Mouse (Mus musculus) MEL (cell line): ENCODE results near the gene Rassf1. TPM values are rescaled to one million over a fixed set of nuclear protein-coding genes. Genes with fewer than 3 reads are reported as not detected.

Source experiments
- DNase-seq: peaks from one replicate; pipeline ENCODE4 v3.0.0; 2011; ENCODE audit warnings: low read depth, low spot score
- H3K27ac ChIP-seq: 2 replicates; pipeline ENCODE4 v1.5.1; 2012; ENCODE audit warnings: low read depth, mild to moderate bottlenecking, control low read depth, low read length, moderate library complexity; ENCODE audit not compliant: control insufficient read depth
- H3K27me3 ChIP-seq, 2 experiments: fragments of 150-350 bp in 1 of 2; sonication (generic) in 1 of 2; 2 replicates each; pipeline ENCODE4 v1.6.1; 2012; ENCODE audit warnings: low read length in 2 of 2, mild to moderate bottlenecking in 2 of 2, improper control_type of control experiment in 1 of 2, moderate library complexity in 1 of 2; ENCODE audit not compliant: insufficient read depth in 2 of 2, control insufficient read depth in 1 of 2
- H3K36me3 ChIP-seq, 2 experiments: 2 replicates each; pipeline ENCODE4 v1.6.1; 2012 to 2014; ENCODE audit warnings: low read length in 2 of 2, improper control_type of control experiment in 1 of 2, inconsistent platforms in 1 of 2, mild to moderate bottlenecking in 1 of 2; ENCODE audit not compliant: insufficient read depth in 2 of 2, control insufficient read depth in 1 of 2
- H3K4me1 ChIP-seq, 2 experiments: fragments of 150-350 bp in 1 of 2; sonication (generic) in 1 of 2; 2 replicates each; pipeline ENCODE4 v1.6.1; 2012; ENCODE audit warnings: low read length in 2 of 2, improper control_type of control experiment in 1 of 2, mild to moderate bottlenecking in 1 of 2; ENCODE audit not compliant: insufficient read depth in 2 of 2, control insufficient read depth in 1 of 2
- H3K4me3 ChIP-seq, 2 experiments: fragments of 150-350 bp in 1 of 2; sonication (generic) in 1 of 2; 2 replicates each; pipeline ENCODE4 v1.5.1; 2012; ENCODE audit warnings: low read depth in 2 of 2, low read length in 2 of 2, mild to moderate bottlenecking in 2 of 2, moderate library complexity in 2 of 2, control low read depth in 1 of 2, improper control_type of control experiment in 1 of 2; ENCODE audit not compliant: control insufficient read depth in 1 of 2, insufficient read depth in 1 of 2
- H3K79me2 ChIP-seq: 2 replicates; pipeline ENCODE4 v1.6.1; 2012; ENCODE audit warnings: mild to moderate bottlenecking, low read length, moderate library complexity; ENCODE audit not compliant: control insufficient read depth, poor library complexity, insufficient read depth
- H3K9ac ChIP-seq: 2 replicates; pipeline ENCODE4 v1.6.1; 2012; ENCODE audit warnings: low read depth, mild to moderate bottlenecking, control low read depth, low read length, moderate library complexity; ENCODE audit not compliant: control insufficient read depth, poor library complexity, severe bottlenecking
- H3K9me3 ChIP-seq: fragments of 150-350 bp; sonication (generic); replicated peaks from 2 replicates; pipeline ENCODE4 v1.6.1; 2012; ENCODE audit warnings: mild to moderate bottlenecking, low read length, improper control_type of control experiment, moderate library complexity; ENCODE audit not compliant: insufficient read depth
- BHLHE40 ChIP-seq: IDR thresholded peaks from 2 replicates; pipeline ENCODE4 v1.6.1; 2012; ENCODE audit warnings: low read depth, mild to moderate bottlenecking, inconsistent platforms, low read length, improper control_type of control experiment, borderline replicate concordance
- CHD2 ChIP-seq: IDR thresholded peaks from 2 replicates; pipeline ENCODE4 v1.6.1; 2011; ENCODE audit warnings: low read length, improper control_type of control experiment
- E2F4 ChIP-seq: IDR thresholded peaks from 2 replicates; pipeline ENCODE4 v1.6.1; 2011; ENCODE audit warnings: low read depth, low read length, improper control_type of control experiment, borderline replicate concordance
- ETS1 ChIP-seq: IDR thresholded peaks from 2 replicates; pipeline ENCODE4 v1.6.1; 2012; ENCODE audit warnings: low read depth, mild to moderate bottlenecking, inconsistent platforms, low read length, improper control_type of control experiment, moderate library complexity
- GABPA ChIP-seq: IDR thresholded peaks from 2 replicates; pipeline ENCODE4 v1.6.1; 2012; ENCODE audit warnings: low read depth, mild to moderate bottlenecking, inconsistent platforms, low read length, improper control_type of control experiment, moderate library complexity
- GATA1 ChIP-seq: IDR thresholded peaks from 2 replicates; pipeline ENCODE4 v1.6.1; 2011; ENCODE audit warnings: low read depth, low read length, improper control_type of control experiment
- HCFC1 ChIP-seq: IDR thresholded peaks from 2 replicates; pipeline ENCODE4 v1.6.1; 2012; ENCODE audit warnings: low read depth, mild to moderate bottlenecking, inconsistent platforms, low read length, improper control_type of control experiment, moderate library complexity
- KAT2A ChIP-seq: conservative IDR thresholded peaks from 2 replicates; pipeline ENCODE4 v1.6.1; 2012; ENCODE audit warnings: low read depth, low read length, improper control_type of control experiment, inconsistent platforms
- MAFK ChIP-seq: IDR thresholded peaks from 2 replicates; pipeline ENCODE4 v1.6.1; 2011; ENCODE audit warnings: low read depth, mild to moderate bottlenecking, low read length, improper control_type of control experiment, borderline replicate concordance
- MAX ChIP-seq: IDR thresholded peaks from 2 replicates; pipeline ENCODE4 v1.6.1; 2011; ENCODE audit warnings: low read length, improper control_type of control experiment
- MAZ ChIP-seq: IDR thresholded peaks from 2 replicates; pipeline ENCODE4 v1.6.1; 2012; ENCODE audit warnings: low read depth, mild to moderate bottlenecking, inconsistent platforms, low read length, improper control_type of control experiment
- MXI1 ChIP-seq: IDR thresholded peaks from 2 replicates; pipeline ENCODE4 v1.6.1; 2011; ENCODE audit warnings: mild to moderate bottlenecking, low read depth, low read length, improper control_type of control experiment
- NELFE ChIP-seq: IDR thresholded peaks from 2 replicates; pipeline ENCODE4 v1.6.1; 2011; ENCODE audit warnings: low read depth, low read length, improper control_type of control experiment
- POLR2A ChIP-seq, 2 experiments: IDR thresholded peaks; 2 replicates each; pipeline ENCODE4 v1.6.1; 2011 to 2012; ENCODE audit warnings: low read length in 2 of 2, mild to moderate bottlenecking in 2 of 2, control low read depth in 1 of 2, improper control_type of control experiment in 1 of 2, low read depth in 1 of 2, moderate library complexity in 1 of 2; ENCODE audit not compliant: control insufficient read depth in 1 of 2, insufficient read depth in 1 of 2, poor library complexity in 1 of 2
- POLR2AphosphoS5 ChIP-seq: IDR thresholded peaks from 2 replicates; pipeline ENCODE4 v1.6.1; 2012; ENCODE audit warnings: low read depth, borderline replicate concordance, mild to moderate bottlenecking, inconsistent platforms, low read length, moderate library complexity, mixed read lengths
- RAD21 ChIP-seq: IDR thresholded peaks from 2 replicates; pipeline ENCODE4 v1.6.1; 2011; ENCODE audit warnings: mild to moderate bottlenecking, low read depth, low read length, improper control_type of control experiment
- RCOR1 ChIP-seq: IDR thresholded peaks from 2 replicates; pipeline ENCODE4 v1.6.1; 2012; ENCODE audit warnings: low read depth, mild to moderate bottlenecking, inconsistent platforms, low read length, improper control_type of control experiment
- SIN3A ChIP-seq: IDR thresholded peaks from 2 replicates; pipeline ENCODE4 v1.6.1; 2012; ENCODE audit warnings: low read length, improper control_type of control experiment, inconsistent platforms
- TBP ChIP-seq: IDR thresholded peaks from 2 replicates; pipeline ENCODE4 v1.8.0; 2011; ENCODE audit warnings: low read depth, low read length, improper control_type of control experiment
- UBTF ChIP-seq: IDR thresholded peaks from 2 replicates; pipeline ENCODE4 v1.6.1; 2012; ENCODE audit warnings: low read depth, mild to moderate bottlenecking, inconsistent platforms, low read length, improper control_type of control experiment, moderate library complexity, borderline replicate concordance; ENCODE audit not compliant: insufficient read depth
- USF1 ChIP-seq: IDR thresholded peaks from 2 replicates; pipeline ENCODE4 v1.6.1; 2014; ENCODE audit warnings: low read depth, mild to moderate bottlenecking, inconsistent platforms, low read length, improper control_type of control experiment, moderate library complexity
- USF2 ChIP-seq, 2 experiments: IDR thresholded peaks; 2 replicates each; pipeline ENCODE4 v1.6.1; 2011 to 2012; ENCODE audit warnings: improper control_type of control experiment in 2 of 2, low read length in 2 of 2, borderline replicate concordance in 1 of 2, inconsistent platforms in 1 of 2, low read depth in 1 of 2, mild to moderate bottlenecking in 1 of 2; ENCODE audit not compliant: insufficient read depth in 1 of 2
- ZC3H11A ChIP-seq: IDR thresholded peaks from 2 replicates; pipeline ENCODE4 v1.6.1; 2012; ENCODE audit warnings: low read depth, mild to moderate bottlenecking, inconsistent platforms, low read length, improper control_type of control experiment
- ZMIZ1 ChIP-seq: IDR thresholded peaks from 2 replicates; pipeline ENCODE4 v1.6.1; 2012; ENCODE audit warnings: low read depth, mild to moderate bottlenecking, inconsistent platforms, low read length, improper control_type of control experiment, moderate library complexity
- ZNF384 ChIP-seq: IDR thresholded peaks from 2 replicates; pipeline ENCODE4 v1.6.1; 2012; ENCODE audit warnings: low read depth, mild to moderate bottlenecking, inconsistent platforms, low read length, improper control_type of control experiment
- polyA plus RNA-seq, 2 experiments: library from polyadenylated mRNA; stranded (reverse) in 1 of 2; unstranded in 1 of 2; fragments of >175 nt in 1 of 2; fragments of >200 nt in 1 of 2; gene quantifications; 2 replicates each; pipeline versions ENCODE4 v1.2.1 to v1.2.4; 2012; ENCODE audit warnings: low replicate concordance in 2 of 2, low read depth in 1 of 2; ENCODE audit not compliant: insufficient read length in 2 of 2, insufficient read depth in 1 of 2, missing spikeins in 1 of 2
- total RNA-seq: library from RNA; depleted of rRNA; stranded (reverse); fragments of 300-350 nt; gene quantifications from 2 replicates; pipeline ENCODE4 v1.2.3, GENCODE M21; 2012

The Rassf1 gene
- total and polyA plus RNA-seq, 3 experiments: 48.0 to 56.9 TPM; not detected in 1

- Histone ChIP-seq H3K4me1 (peaks cover under 1 to 11% of the 10 kb centered on the region in 2 experiments; a peak in 3 of 4 replicates), H3K27ac (no peak within 1 kb of the TSS), H3K9ac (no peak within 1 kb of the TSS)
Observed at GRCm38 (mm10) chr9:107547026-107547425, 4.3 kb upstream of the Rassf1 start, which contains the start of gene Zmynd10. Gene Zmynd10 (plus strand): TSS chr9:107547298.

GRCm38 (mm10) chr9:107547957-107548356 lies 3.4 kb upstream of the Rassf1 start:
- DNase-seq: no peak
- Histone ChIP-seq H3K27me3 (no peaks in the 10 kb centered on the region), H3K36me3 (peaks cover 0 to 10% of the 10 kb centered on the region in 2 experiments; a peak in 2 of 4 replicates), H3K9ac (no peak overlapping the region), H3K27ac (no peak overlapping the region), H3K4me1 (peaks cover 8 to 20% of the 10 kb centered on the region in 2 experiments), H3K4me3 (no peak overlapping the region), H3K79me2 (peaks cover 2% of the 10 kb centered on the region; the same call in 1 of the 2 replicates), H3K9me3 (no peaks in the 10 kb centered on the region)
- no peak for TF ChIP-seq GABPA
- TF ChIP-seq POLR2A (IDR thresholded peaks at IDR 0.05; ENCODE audit: control insufficient read depth in 1 of 2, insufficient read depth in 1 of 2, low read depth in 1 of 2, low read length in 2 of 2, poor library complexity in 1 of 2): no peak
- TF ChIP-seq MAX: no peak
- no peak for TF ChIP-seq ETS1
- no peak for TF ChIP-seq CHD2
- no peak for TF ChIP-seq BHLHE40
- no peak for TF ChIP-seq USF1
- no peak for TF ChIP-seq SIN3A
- TF ChIP-seq USF2 (IDR thresholded peaks at IDR 0.05; ENCODE audit: borderline replicate concordance in 1 of 2, insufficient read depth in 1 of 2, low read depth in 1 of 2, low read length in 2 of 2): no peak
- TF ChIP-seq MXI1: no peak
- no peak for TF ChIP-seq ZNF384
- TF ChIP-seq RCOR1: no peak
- no peak for TF ChIP-seq UBTF
- no peak for TF ChIP-seq MAZ
- no peak for TF ChIP-seq POLR2AphosphoS5
- no peak for TF ChIP-seq ZC3H11A
- TF ChIP-seq GATA1: no peak
- no peak for TF ChIP-seq ZMIZ1

More at GRCm38 (mm10) chr9:107547026-107547425, 4.3 kb upstream of the Rassf1 start, which contains the start of gene Zmynd10:
- Histone ChIP-seq H3K27me3 (no peaks in the 10 kb centered on the region), H3K4me3 (no peak within 1 kb of the TSS), H3K36me3 (peaks cover 0 to 1% of the 10 kb centered on the region in 2 experiments; a peak in 2 of 4 replicates), H3K9me3 (no peaks in the 10 kb centered on the region), H3K79me2 (peaks cover 5% of the 10 kb centered on the region; the same call in 1 of the 2 replicates)
- no peak for TF ChIP-seq BHLHE40
- TF ChIP-seq POLR2A (IDR thresholded peaks at IDR 0.05; ENCODE audit: control insufficient read depth in 1 of 2, insufficient read depth in 1 of 2, low read depth in 1 of 2, low read length in 2 of 2, poor library complexity in 1 of 2): no peak
- TF ChIP-seq KAT2A: no peak
- no peak for TF ChIP-seq RCOR1
- TF ChIP-seq MAZ: no peak
- TF ChIP-seq E2F4: no peak
- no peak for TF ChIP-seq ZNF384
- TF ChIP-seq GATA1: no peak
- no peak for TF ChIP-seq UBTF
- no peak for TF ChIP-seq NELFE
- no peak for TF ChIP-seq MAFK
- no peak for TF ChIP-seq TBP
- TF ChIP-seq HCFC1: no peak
- no peak for TF ChIP-seq MXI1
- no peak for TF ChIP-seq RAD21
- DNase-seq: no peak
